Mouse (Mus musculus) heart, adult 10 weeks (tissue): ENCODE measurements around the gene Csad. TPM values are rescaled to one million over a fixed set of nuclear protein-coding genes. Genes with fewer than 3 reads are reported as not detected.

Experiments
- polyA plus RNA-seq: library from polyadenylated mRNA; stranded (reverse); fragments of 350-450 nt; fragmentation: Illumina TruSeq; extraction: RNeasy Lipid Tissue Mini Kit (QIAGEN cat#74804); gene quantifications from one replicate; pipeline ENCODE4 v1.2.3, GENCODE M21; 2014; ENCODE audit warnings: low read depth, low replicate concordance

The Csad gene
- polyA plus RNA-seq = 25.3 TPM

GRCm38 (mm10) chr15:102204674-102205505 lies at the start of gene Csad:
Gene Csad (minus strand): TSS chr15:102204724.

GRCm38 (mm10) chr15:102231748-102232147 lies 27.2 kb upstream of the Csad start, which contains the start of gene Itgb7:
Gene Itgb7 (minus strand): TSS chr15:102231944.

GRCm38 (mm10) chr15:102202971-102203834 lies 1.3 kb downstream of the Csad start, which contains the start of gene Zfp740:
Gene Zfp740 (plus strand): TSS chr15:102203249.

DNA sequence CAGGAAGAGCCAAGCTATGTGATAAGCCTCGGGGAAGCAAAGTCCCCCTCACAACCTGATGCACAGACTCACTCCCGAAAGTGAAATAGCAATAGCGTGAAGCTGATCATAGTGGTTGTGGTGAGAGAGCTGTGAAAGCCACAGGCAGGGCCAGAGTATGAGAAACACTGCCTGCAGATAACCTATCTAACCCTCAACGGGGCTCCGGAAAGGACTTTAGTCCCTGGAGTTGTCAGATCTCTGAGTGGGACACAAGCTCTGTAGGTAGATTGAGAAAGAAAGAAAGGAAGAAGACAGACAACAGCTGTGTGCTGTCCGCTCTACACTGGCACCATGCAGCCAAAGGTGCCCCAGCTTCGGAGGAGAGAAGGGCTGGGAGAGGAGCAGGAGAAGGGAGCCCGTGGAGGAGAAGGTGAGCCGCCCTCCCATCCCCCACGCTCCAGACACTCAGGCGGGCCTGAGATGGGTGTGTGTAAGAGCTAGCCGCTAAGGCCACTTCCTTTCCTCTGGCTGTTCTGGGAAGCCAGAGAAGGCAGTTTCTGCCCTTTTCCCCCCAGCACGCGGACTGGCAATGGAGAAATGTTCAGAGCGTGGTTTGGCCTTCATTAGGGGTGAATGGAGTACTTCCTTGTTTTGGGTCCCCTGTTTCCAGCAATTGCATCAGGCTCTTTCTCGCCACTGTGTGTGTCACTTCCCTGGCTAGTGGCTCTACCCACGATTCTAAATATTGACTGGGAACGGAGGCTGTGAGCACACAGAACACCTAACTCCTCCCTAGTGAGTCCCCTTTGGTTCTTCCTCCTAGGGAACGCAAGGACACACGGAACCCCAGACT lies 54.0 kb downstream of the Csad start, which contains the start of gene Soat2:
Gene Soat2 (plus strand): TSS at position 226 of the 835 bp plus-strand sequence.

DNA sequence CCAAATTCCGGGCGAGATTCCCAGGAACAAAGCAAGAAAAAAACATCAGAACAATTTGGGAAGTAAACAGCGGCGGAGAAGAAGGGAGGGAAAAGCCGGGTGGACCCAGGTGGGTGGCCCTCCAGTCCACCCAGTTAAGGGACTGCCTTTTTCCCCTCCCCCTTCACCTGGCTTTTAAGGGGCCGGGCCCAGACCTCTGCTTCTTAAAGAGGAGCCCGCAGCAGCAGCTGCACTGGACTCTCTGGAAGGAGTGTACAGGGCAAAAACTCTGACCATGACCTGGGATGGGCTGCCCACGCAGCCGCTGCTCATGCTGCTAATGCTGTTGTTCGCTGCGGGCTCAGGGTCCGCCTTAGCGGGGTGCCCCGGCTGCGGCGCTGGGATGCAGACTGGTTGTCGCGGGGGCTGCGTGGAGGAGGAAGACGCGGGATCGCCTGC lies 60.2 kb downstream of the Csad start, which contains the start of gene Igfbp6:
Gene Igfbp6 (plus strand): TSS at position 89 of the 438 bp plus-strand sequence.

GRCm38 (mm10) chr15:102136129-102136758 lies 68.3 kb downstream of the Csad start, which contains the start of gene Spryd3:
Gene Spryd3 (minus strand): TSS chr15:102136234.

Other genes with a start within 250 kb of the Csad start
- gene Krt8, start 200.2 kb downstream of the Csad start, polyA plus RNA-seq = 3.2 TPM
- gene Krt18, start 176.5 kb downstream of the Csad start, polyA plus RNA-seq = 4.3 TPM
- gene Eif4b, start 131.0 kb downstream of the Csad start, polyA plus RNA-seq = 124 TPM
- gene Tns2, start 104.3 kb downstream of the Csad start, polyA plus RNA-seq = 177 TPM
- gene Spryd3, start 68.5 kb downstream of the Csad start, polyA plus RNA-seq = 17.0 TPM
- 46.2 TPM for gene Igfbp6, start 60.4 kb downstream of the Csad start, polyA plus RNA-seq
- gene Soat2, start 54.2 kb downstream of the Csad start, polyA plus RNA-seq = not detected
- 39.0 TPM for gene Zfp740, start 1.5 kb downstream of the Csad start, polyA plus RNA-seq
- gene Itgb7, start 27.2 kb upstream of the Csad start, polyA plus RNA-seq = 1.5 TPM
- gene Rarg, start 52.8 kb upstream of the Csad start, polyA plus RNA-seq = 15.4 TPM
- not detected for gene Gm9918, start 65.8 kb upstream of the Csad start, polyA plus RNA-seq
- gene Mfsd5, start 74.7 kb upstream of the Csad start, polyA plus RNA-seq = 19.2 TPM
- 3.6 TPM for gene Espl1, start 91.5 kb upstream of the Csad start, polyA plus RNA-seq
- gene Pfdn5, start 121.4 kb upstream of the Csad start, polyA plus RNA-seq = 278 TPM
- gene Myg1, start 127.0 kb upstream of the Csad start, polyA plus RNA-seq = 24.5 TPM
- gene Aaas, start 146.0 kb upstream of the Csad start, polyA plus RNA-seq = 12.0 TPM
- gene Sp7, start 162.5 kb upstream of the Csad start, polyA plus RNA-seq = not detected
- gene Sp1, start 201.4 kb upstream of the Csad start, polyA plus RNA-seq = 15.9 TPM
- not detected for gene Amhr2, start 240.6 kb upstream of the Csad start, polyA plus RNA-seq